Mouse (Mus musculus): Measurements from ENCODE around the gene Nectin2.
"Not testable (repeated sequence)": the region's sequence is repeated elsewhere in the genome, so short reads cannot be mapped to it uniquely, and the experiment has no call there.

Gene Nectin2

GRCm38 (mm10) chr7:19704475-19704874 is 45.8 kb downstream of the Nectin2 start:
- no peak for DNase-seq (ENCODE audit: low spot score)

DNA sequence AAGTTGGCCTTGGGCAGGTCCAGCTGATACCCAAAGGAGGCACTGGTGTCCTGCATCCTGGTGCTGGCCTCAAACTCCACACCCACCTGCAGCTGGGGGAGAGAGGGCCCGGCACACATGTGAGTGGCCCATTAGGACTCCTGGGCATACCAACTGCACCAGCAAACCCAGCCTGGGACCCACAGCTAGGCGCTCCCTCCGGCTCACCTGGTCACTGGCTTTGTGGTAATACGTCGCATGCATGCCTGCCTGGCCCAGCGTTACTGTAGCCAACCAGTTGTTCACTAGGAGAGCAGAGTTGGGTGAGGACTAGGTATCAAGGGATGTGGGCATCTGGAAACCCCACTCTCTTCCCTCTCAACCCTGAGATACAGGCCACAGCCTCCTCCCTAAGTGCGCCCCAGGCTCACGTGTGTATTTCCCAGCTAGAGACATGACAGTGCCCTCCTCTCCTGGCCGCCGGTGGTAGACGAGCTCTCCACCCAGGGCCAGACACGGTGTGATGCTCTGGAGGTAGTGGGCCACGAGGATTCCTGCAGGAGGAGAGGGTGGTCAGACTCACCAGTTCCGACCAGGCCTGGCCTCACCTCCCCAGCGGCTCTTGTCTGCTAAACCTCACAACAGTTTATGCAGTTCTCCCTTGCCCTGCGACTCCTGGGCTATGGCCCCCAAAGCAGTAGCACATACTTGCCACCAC is 47.3 kb downstream of the Nectin2 start:
- no peak for DNase-seq (ENCODE audit: low spot score)

- no peak for DNase-seq (ENCODE audit: low spot score)
Observed at GRCm38 (mm10) chr7:19701069-19701761, 49.1 kb downstream of the Nectin2 start.

DNA sequence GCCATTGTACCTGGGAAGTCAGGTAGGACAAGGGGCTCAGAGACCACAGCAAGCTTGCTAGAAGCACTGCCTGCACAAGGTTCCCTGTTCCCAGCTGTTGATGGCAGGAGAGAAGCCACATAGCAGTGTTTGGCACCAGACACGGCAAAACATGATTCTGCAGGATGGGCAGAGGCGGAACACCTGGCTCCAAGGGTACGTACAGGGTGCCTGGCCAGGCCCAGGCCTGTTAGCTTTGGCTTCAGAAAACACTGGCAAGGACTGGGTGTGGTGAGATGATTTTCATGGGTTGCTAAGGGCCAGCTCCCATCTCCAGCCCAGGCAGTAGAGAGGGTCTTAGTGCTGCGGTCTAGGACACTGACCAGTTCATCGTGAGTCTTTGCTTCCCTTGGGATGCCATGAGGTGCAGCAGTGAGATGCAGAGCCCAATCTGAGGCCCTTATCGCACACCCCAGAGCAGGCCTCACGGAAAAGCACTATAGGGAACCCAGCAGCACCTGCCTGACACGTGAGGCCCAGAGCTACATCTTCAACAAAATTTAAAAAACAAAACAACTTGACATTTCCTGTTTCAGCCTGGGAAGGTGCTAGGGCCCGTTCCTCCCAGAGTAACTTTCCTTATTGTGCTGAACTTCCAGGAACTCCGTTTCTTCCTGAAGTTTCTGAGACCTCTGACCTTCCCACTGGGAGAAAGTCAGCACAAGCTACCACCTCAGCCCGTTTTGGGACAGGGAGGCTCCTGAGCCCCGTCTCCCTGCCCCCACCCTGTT is 49.8 kb downstream of the Nectin2 start:
- no peak for DNase-seq (ENCODE audit: low spot score)

DNA sequence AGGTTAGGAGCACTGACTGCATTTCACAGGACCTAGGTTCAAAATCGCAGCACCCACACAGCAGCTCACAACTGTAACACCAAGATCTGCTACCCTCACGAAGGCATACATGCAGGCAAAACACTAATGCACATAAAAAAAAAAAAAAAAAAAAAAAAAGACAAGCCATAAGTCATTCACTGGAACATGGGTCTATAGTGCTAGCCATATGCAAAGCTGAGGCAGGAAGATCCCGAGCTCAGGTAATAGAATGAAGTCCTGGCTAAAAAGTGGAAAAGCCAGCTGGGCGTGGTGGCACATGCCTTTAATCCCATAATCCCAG is 50.5 kb downstream of the Nectin2 start:
- DNase-seq (ENCODE audit: low spot score), result no peak

GRCm38 (mm10) chr7:19698907-19699826 is 51.1 kb downstream of the Nectin2 start, which contains the start of gene Apoe:
Gene Apoe (minus strand): TSS chr7:19699188.
- peak; percentile 74 for DNase-seq (ENCODE audit: low spot score)

- no peak for DNase-seq (ENCODE audit: low spot score)
Observed at GRCm38 (mm10) chr7:19697949-19698906, 52.1 kb downstream of the Nectin2 start.

GRCm38 (mm10) chr7:19696336-19696873 is 53.9 kb downstream of the Nectin2 start:
- no peak for DNase-seq (ENCODE audit: low spot score)

DNA sequence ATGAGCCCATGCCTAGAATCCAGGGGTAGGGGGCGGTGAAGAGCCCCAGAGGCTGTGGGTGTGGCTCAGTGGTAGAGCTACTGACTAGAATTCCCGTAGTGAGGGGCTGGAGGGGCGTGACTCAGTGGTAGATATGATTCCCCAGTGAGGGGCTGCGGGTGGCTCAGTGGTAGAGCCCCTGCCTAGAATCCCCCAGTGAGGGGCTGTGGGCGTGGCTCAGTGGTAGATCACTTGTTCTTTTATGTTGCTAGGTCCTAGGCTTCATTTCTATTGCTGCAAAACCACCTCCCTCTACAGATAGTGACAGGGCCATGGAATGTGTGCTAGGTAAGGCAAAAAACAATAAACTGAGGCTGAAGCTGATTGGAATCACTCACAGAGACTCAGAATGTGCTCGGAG is 54.4 kb downstream of the Nectin2 start:
- no peak for DNase-seq (ENCODE audit: low spot score)

- no peak for DNase-seq (ENCODE audit: low spot score)
Observed at GRCm38 (mm10) chr7:19695213-19695594, 55.1 kb downstream of the Nectin2 start.

- DNase-seq (ENCODE audit: low spot score), result no peak
Observed at GRCm38 (mm10) chr7:19694336-19695212, 55.7 kb downstream of the Nectin2 start.

DNA sequence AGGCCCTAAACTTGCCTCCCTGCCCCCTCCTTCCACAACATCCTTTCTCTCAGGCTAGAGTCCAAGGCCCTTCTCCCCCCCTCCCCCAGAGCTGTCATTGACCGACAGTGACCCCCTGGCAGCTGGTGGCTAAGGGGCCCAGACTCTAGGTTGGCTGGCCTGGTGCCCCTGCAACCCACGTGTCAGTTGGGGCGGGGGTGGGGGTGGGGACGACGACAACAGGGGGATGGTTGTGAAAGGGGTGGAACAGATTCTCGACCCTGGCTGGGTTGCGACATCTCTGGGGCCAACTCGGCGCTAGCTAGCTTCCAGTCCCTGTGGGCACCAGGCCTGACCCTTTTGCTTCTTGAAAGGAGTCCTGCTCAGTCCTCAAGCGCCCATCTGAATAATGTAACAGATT is 56.9 kb downstream of the Nectin2 start:
- no peak for DNase-seq (ENCODE audit: low spot score)

- DNase-seq (ENCODE audit: low spot score), result no peak
Observed at GRCm38 (mm10) chr7:19691873-19692865, 58.1 kb downstream of the Nectin2 start, which contains the start of gene Apoc1. Gene Apoc1 (minus strand): TSS chr7:19692660.

DNA sequence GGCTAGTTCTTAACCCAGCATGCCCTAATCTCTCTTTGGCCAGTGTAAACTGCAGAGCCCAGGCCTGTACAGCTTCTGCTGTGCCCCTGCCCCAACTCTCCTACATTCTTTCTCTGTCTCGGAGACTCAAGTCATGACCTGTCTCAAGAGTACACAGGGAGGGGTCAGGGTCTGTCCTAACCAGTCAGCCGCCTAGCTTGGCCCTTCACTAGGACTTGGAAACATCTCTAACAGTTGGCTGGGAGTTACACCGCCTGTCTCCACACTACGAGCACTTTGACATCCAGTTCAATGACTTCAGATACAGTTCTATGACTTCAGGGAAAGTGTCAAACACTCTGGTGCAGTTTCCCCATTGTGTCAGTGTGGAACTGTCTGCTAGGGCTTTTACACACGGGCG is 58.8 kb downstream of the Nectin2 start:
- DNase-seq (ENCODE audit: low spot score), result no peak

DNA sequence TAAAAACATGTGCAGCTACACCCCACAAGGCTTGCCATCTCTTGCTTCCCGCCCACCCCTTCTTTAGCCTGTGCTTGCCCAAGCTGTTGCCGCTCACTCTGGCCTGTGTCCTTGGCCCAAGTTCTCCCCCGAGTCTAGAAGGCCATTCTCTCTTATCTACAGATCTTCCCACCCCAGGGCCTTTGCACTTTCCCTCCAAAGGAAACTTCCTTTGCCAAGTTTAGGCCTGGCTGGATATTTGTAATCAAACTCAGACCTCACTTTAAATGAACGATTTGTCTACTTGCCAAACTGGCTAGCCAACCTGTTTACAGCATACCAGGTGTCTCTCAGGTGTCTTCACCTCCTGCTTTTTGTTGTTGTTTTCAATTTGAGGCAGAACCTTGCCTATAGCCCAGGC is 59.4 kb downstream of the Nectin2 start:
- no peak for DNase-seq (ENCODE audit: low spot score)

GRCm38 (mm10) chr7:19688611-19689010 is 61.7 kb downstream of the Nectin2 start:
- no peak for DNase-seq (ENCODE audit: low spot score)

DNA sequence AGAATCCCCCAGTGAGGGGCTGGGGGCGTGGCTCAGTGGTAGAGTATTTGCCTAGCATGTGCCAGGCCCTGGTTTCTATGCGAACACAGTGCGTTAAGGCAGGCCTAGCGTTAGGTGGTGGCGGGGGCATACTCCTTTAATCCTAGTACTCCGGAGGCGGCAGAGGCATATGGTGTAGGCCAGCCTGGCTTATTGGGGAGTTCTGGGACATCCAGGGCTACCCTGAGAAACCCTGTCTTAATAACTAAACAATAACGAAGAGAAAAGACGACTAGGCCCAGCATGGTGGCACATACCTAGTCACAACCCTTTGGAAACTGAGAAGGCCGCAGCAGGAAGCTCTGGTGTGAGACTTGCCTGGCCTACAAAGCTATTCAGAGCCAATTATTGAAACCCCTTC is 62.2 kb downstream of the Nectin2 start:
- no peak for DNase-seq (ENCODE audit: low spot score)

GRCm38 (mm10) chr7:19686927-19687583 is 63.2 kb downstream of the Nectin2 start:
- DNase-seq (ENCODE audit: low spot score), result not testable (repeated sequence)

Measured in left cerebral cortex, adult 11 months (tissue).